Mouse (Mus musculus) lung, adult 2 months (tissue): ENCODE measurements at regions not wholly inside any gene's neighbourhood (a gene's known extent, or its start where the extent isn't known, plus 50 kb on each side); places are given as distances from the start of the nearest gene placed in this dataset.

Experiments used
- CTCF ChIP-seq: fragments of 200-500 bp; IDR thresholded peaks from 2 replicates; pipeline ENCODE4 v1.5.1; 2011; ENCODE audit warnings: mild to moderate bottlenecking, low read length, control low read depth; ENCODE audit not compliant: insufficient read depth
- POLR2A ChIP-seq: fragments of 200-500 bp; IDR thresholded peaks from 2 replicates; pipeline ENCODE4 v1.6.1; 2011; ENCODE audit warnings: low read depth, mild to moderate bottlenecking, control low read depth, low read length, borderline replicate concordance; ENCODE audit errors: extremely low read depth

GRCm38 (mm10) chr5:149861489-149861962 is 156.9 kb upstream of the Rxfp2 start:
- TF ChIP-seq CTCF (peak; percentile 92), POLR2A (no peak)
